ENCODE assay signal across 23 mouse cellular contexts in the genomic region with DNA sequence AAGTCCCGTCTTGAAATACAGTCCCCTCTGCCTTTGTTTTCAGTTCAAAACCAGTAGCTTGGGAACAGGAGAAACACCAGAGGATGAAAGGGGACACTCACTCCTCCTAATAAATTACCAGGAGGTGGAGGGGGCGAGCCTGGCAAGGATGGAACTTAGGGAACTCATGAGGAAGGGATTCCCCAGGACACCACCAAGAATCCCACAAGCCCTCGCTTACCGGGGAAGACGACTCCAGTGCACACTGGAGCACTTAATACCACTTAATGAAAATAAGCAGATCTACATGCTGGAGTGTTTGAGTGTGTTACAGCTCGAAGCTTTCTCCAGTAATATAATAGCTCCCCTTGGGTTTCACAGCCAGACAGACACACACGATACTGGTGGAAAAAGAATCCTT.
A peak's percentile ranks its signal among the peaks of the same experiment; 100 is the strongest.
DNase-seq lines count a peak whose midpoint lies in the region; ATAC-seq and TF ChIP-seq lines count a peak whose summit lies in the region.
"Had no signal": no experiment of that assay in that cellular context is flagged by ENCODE, and none has a peak within 500 bp of the region (broad histone marks: within the 10 kb centered on the region; RNA-seq: fewer than 3 reads in every experiment).

No protein-coding gene starts in this region.

- H3K9ac ChIP-seq in hindbrain, embryonic 12.5 days, result no peak overlapping the region
- no peak overlapping the region for H3K9ac ChIP-seq in hindbrain, embryonic 16.5 days (ENCODE audit: low read depth, low read length)
- H3K9ac ChIP-seq in embryonic facial prominence, embryonic 14.5 days (ENCODE audit: low read depth, low read length), result no peak overlapping the region
- H3K9ac ChIP-seq: liver, postnatal 0 days had no signal

- no peaks in the 10 kb centered on the region for H3K9me3 ChIP-seq in hindbrain, embryonic 12.5 days (replicated peaks)
- no peaks in the 10 kb centered on the region for H3K9me3 ChIP-seq in hindbrain, embryonic 16.5 days (ENCODE audit: control insufficient read depth, low read length)
- H3K9me3 ChIP-seq in embryonic facial prominence, embryonic 14.5 days (ENCODE audit: control insufficient read depth, low read length), result no peaks in the 10 kb centered on the region
- H3K9me3 ChIP-seq: forebrain, embryonic 10.5 days; midbrain, embryonic 10.5 days had no signal

- peak; percentile 9 for DNase-seq in embryo, embryonic 10.5 days (ENCODE audit: low spot score)
- DNase-seq in embryo, embryonic 9.5 days (ENCODE audit: extremely low spot score), result no peak
- no peak for DNase-seq in layer of hippocampus, adult 2 months (ENCODE audit: low spot score in 2 of 2)
- no peak for DNase-seq in layer of hippocampus, postnatal 14 days (ENCODE audit: low spot score in 2 of 2)
- DNase-seq in embryonic facial prominence, embryonic 14.5 days (ENCODE audit: low spot score), result peak; percentile 47
- no peak for DNase-seq in thymus, postnatal 36 days
- DNase-seq: adrenal gland, postnatal 10 days; cerebellum, adult 8-10 months; kidney, postnatal 10 days; liver, postnatal 0 days; thymus, adult 18-20 months; thymus, postnatal 4 days had no signal

- peak overlapping the region; percentile 17; the same call in 1 of the 2 replicates for H3K27ac ChIP-seq in hindbrain, embryonic 12.5 days
- H3K27ac ChIP-seq in hindbrain, embryonic 16.5 days (ENCODE audit: low read depth, low read length), result no peak overlapping the region
- 0 out of 2 replicates have a peak overlapping the region, but pooled peaks have one; percentile 28 for H3K27ac ChIP-seq in layer of hippocampus, adult 2 months
- H3K27ac ChIP-seq in embryonic facial prominence, embryonic 14.5 days (replicated peaks; ENCODE audit: low read depth, low read length), result no peak overlapping the region
- H3K27ac ChIP-seq: forebrain, embryonic 10.5 days; macrophage; midbrain, embryonic 10.5 days had no signal

- H3K4me3 ChIP-seq in hindbrain, embryonic 12.5 days, result no peak overlapping the region
- H3K4me3 ChIP-seq in hindbrain, embryonic 16.5 days (ENCODE audit: low read length), result no peak overlapping the region
- H3K4me3 ChIP-seq in layer of hippocampus, adult 2 months, result no peak overlapping the region
- H3K4me3 ChIP-seq in embryonic facial prominence, embryonic 14.5 days (ENCODE audit: low read depth, low read length), result no peak overlapping the region
- H3K4me3 ChIP-seq: forebrain, embryonic 10.5 days; midbrain, embryonic 10.5 days; myocyte had no signal

- 58% methylated on average over 7 of the region's 7 CpGs for WGBS in hindbrain, embryonic 12.5 days
- WGBS in hindbrain, embryonic 16.5 days, result 45% methylated on average over 7 of the region's 7 CpGs
- 26% methylated on average over 7 of the region's 7 CpGs for WGBS in embryonic facial prominence, embryonic 14.5 days

- TF ChIP-seq CTCF in layer of hippocampus, adult 2 months (conservative IDR thresholded peaks at IDR 0.05), result no peak

- H3K4me1 ChIP-seq in hindbrain, embryonic 12.5 days, result no peaks in the 10 kb centered on the region
- H3K4me1 ChIP-seq in hindbrain, embryonic 16.5 days (ENCODE audit: control insufficient read depth, insufficient read depth, low read depth, low read length), result no peaks in the 10 kb centered on the region
- no peaks in the 10 kb centered on the region for H3K4me1 ChIP-seq in embryonic facial prominence, embryonic 14.5 days (ENCODE audit: control insufficient read depth, insufficient read depth, low read length)
- H3K4me1 ChIP-seq: forebrain, embryonic 10.5 days; midbrain, embryonic 10.5 days had no signal

- no peaks in the 10 kb centered on the region for H3K27me3 ChIP-seq in hindbrain, embryonic 12.5 days
- no peaks in the 10 kb centered on the region for H3K27me3 ChIP-seq in hindbrain, embryonic 16.5 days (replicated peaks; ENCODE audit: control insufficient read depth, insufficient read depth, low read length)
- no peaks in the 10 kb centered on the region for H3K27me3 ChIP-seq in embryonic facial prominence, embryonic 14.5 days (replicated peaks; ENCODE audit: control insufficient read depth, insufficient read depth, low read length)

- H3K36me3 ChIP-seq in hindbrain, embryonic 12.5 days, result no peaks in the 10 kb centered on the region
- H3K36me3 ChIP-seq in hindbrain, embryonic 16.5 days (ENCODE audit: control insufficient read depth, insufficient read depth, low read length), result no peaks in the 10 kb centered on the region
- H3K36me3 ChIP-seq in embryonic facial prominence, embryonic 14.5 days (ENCODE audit: control insufficient read depth, insufficient read depth, low read length), result no peaks in the 10 kb centered on the region
- H3K36me3 ChIP-seq: forebrain, embryonic 10.5 days; midbrain, embryonic 10.5 days had no signal

- no peak overlapping the region for H3K4me2 ChIP-seq in hindbrain, embryonic 12.5 days (replicated peaks)
- no peak overlapping the region for H3K4me2 ChIP-seq in hindbrain, embryonic 16.5 days (ENCODE audit: low read length)
- H3K4me2 ChIP-seq in embryonic facial prominence, embryonic 14.5 days (ENCODE audit: low read depth, low read length), result no peak overlapping the region
- H3K4me2 ChIP-seq: heart, embryonic 11.5 days; liver, embryonic 11.5 days had no signal

- no peak for ATAC-seq in hindbrain, embryonic 12.5 days (ENCODE audit: low FRiP score)
- no peak for ATAC-seq in hindbrain, embryonic 16.5 days
- peak; percentile 78; the same call in 1 of the 2 replicates for ATAC-seq in embryonic facial prominence, embryonic 14.5 days (ENCODE audit: low read depth)
- ATAC-seq: intestine, embryonic 16.5 days; liver, postnatal 0 days; lung, postnatal 0 days; midbrain, embryonic 16.5 days had no signal

Comparison
In these comparisons a context has a peak if more than half of its experiments do, and no peak if none do; other contexts are left out.
1. DNase-seq: peak in embryo, embryonic 10.5 days (single experiment) and embryonic facial prominence, embryonic 14.5 days (single experiment); none in embryo, embryonic 9.5 days (single experiment), layer of hippocampus, adult 2 months (0 of 2), layer of hippocampus, postnatal 14 days (0 of 2) and thymus, postnatal 36 days (0 of 2).
2. H3K27ac ChIP-seq: peak in hindbrain, embryonic 12.5 days (single experiment) and layer of hippocampus, adult 2 months (single experiment); none in hindbrain, embryonic 16.5 days (single experiment) and embryonic facial prominence, embryonic 14.5 days (single experiment).